Mouse (Mus musculus) liver, embryonic 13.5 days (tissue): ENCODE measurements around the gene Gm10300. TPM values are rescaled to one million over a fixed set of nuclear protein-coding genes. Genes with fewer than 3 reads are reported as not detected.

Source experiments
- ATAC-seq: fragments of 200-750 bp; cut with Nextera tagmentation; 2 replicates; pipeline ENCODE4 v1.8.0; 2017; ENCODE audit warnings: low read depth, mild to moderate bottlenecking, moderate number of reproducible peaks, moderate library complexity
- DNase-seq: peaks from one replicate; pipeline ENCODE4 v3.0.0; 2022
- H3K27ac ChIP-seq: fragments of 300-500 bp; sonication (generic); 2 replicates; pipeline ENCODE4 v1.5.1; 2015; ENCODE audit warnings: moderate library complexity, mild to moderate bottlenecking, inconsistent platforms
- H3K27me3 ChIP-seq: fragments of 300-500 bp; sonication (generic); 2 replicates; pipeline ENCODE4 v1.6.1; 2015; ENCODE audit warnings: mild to moderate bottlenecking, inconsistent platforms
- H3K36me3 ChIP-seq: fragments of 300-500 bp; sonication (generic); 2 replicates; pipeline ENCODE4 v1.6.1; 2015; ENCODE audit warnings: mild to moderate bottlenecking, inconsistent platforms
- H3K4me1 ChIP-seq: fragments of 300-500 bp; sonication (generic); replicated peaks from 2 replicates; pipeline ENCODE4 v1.6.1; 2015; ENCODE audit warnings: inconsistent platforms
- H3K4me2 ChIP-seq: fragments of 300-500 bp; sonication (generic); 2 replicates; pipeline ENCODE4 v1.6.1; 2015; ENCODE audit warnings: inconsistent platforms, mild to moderate bottlenecking, moderate library complexity
- H3K4me3 ChIP-seq: fragments of 300-500 bp; sonication (generic); replicated peaks from 2 replicates; pipeline ENCODE4 v1.5.1; 2015; ENCODE audit warnings: mild to moderate bottlenecking, inconsistent platforms
- H3K9ac ChIP-seq: fragments of 300-500 bp; sonication (generic); 2 replicates; pipeline ENCODE4 v1.6.1; 2015; ENCODE audit warnings: mild to moderate bottlenecking, inconsistent platforms
- H3K9me3 ChIP-seq: fragments of 300-500 bp; sonication (generic); replicated peaks from 2 replicates; pipeline ENCODE4 v1.6.1; 2016; ENCODE audit warnings: inconsistent platforms
- WGBS: fragments of 180-500 bp; shearing (Covaris S2); methylation state at CpG from one replicate; pipeline ENCODE4 v1.1.7; 2015; ENCODE audit not compliant: insufficient replicate concordance; 5-methylcytosine and 5-hydroxymethylcytosine counted together
- polyA plus RNA-seq: library from polyadenylated mRNA; unstranded; fragments of >200 nt; fragmentation: Nextera tagmentation; extraction: Ambion mirVana; gene quantifications from 2 replicates; pipeline ENCODE4 v1.2.1, GENCODE M21; 2015

Gm10300 gene
- polyA plus RNA-seq, 1 experiment from 2014 or later: 0.39 TPM

DNA sequence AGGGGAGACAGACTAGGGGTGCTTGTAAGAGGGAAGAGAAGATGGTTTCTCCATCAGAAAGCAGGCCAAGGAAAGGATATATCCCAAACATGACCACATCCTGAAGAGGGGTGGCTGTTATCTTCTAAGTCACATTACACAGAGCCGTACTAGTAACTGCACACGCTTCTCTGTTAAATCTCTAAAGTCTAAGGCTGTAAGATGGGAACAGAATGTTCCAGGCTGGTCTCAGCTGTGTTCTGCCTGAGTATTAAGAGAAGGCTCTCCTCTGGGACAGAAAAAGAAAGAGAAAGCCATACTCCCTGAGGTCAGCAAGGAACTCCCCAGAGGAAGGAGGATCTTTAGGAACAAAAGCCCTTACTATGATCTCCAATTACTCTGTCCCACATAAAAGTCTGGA is 35.7 kb upstream of the Gm10300 start:
- WGBS: 48% methylated on average over 2 of the region's 2 CpGs
- ATAC-seq (no peak), DNase-seq (no peak)
- H3K36me3 ChIP-seq: peaks cover 32% of the 10 kb centered on the region
- peak overlapping the region; percentile 36; the same call in 1 of the 2 replicates for H3K9ac ChIP-seq
- H3K4me1 ChIP-seq: peaks cover 88% of the 10 kb centered on the region
- no peaks in the 10 kb centered on the region for H3K9me3 ChIP-seq
- H3K27me3 ChIP-seq: no peaks in the 10 kb centered on the region
- H3K27ac ChIP-seq: peak overlapping the region; percentile 83
- H3K4me2 ChIP-seq: no peak overlapping the region
- H3K4me3 ChIP-seq: no peak overlapping the region

DNA sequence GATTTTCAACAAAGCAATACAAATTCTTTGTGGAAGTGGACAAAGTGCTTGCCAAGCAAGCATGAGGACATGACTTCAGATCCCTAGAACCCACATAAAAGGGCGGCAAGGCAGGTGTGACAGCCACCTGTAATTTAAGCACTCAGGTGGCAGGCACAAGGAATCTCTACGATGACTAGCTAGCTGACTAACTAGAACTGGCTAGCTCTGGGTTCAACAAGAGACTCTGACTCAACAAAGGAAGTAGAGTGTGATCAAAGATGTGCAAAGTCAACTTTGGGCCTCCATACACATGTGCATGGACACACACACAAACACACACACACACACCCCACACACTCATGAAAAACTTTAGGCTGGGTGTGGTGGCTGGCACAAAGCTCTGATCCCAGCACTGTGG is 35.0 kb upstream of the Gm10300 start:
- no peaks in the 10 kb centered on the region for H3K9me3 ChIP-seq
- 54% methylated on average over 2 of the region's 2 CpGs for WGBS
- H3K9ac ChIP-seq: peak overlapping the region; percentile 36
- H3K36me3 ChIP-seq: peaks cover 34% of the 10 kb centered on the region
- ATAC-seq (peak; percentile 47), DNase-seq (no peak)
- H3K4me1 ChIP-seq: peaks cover 91% of the 10 kb centered on the region
- peak overlapping the region; percentile 50 for H3K4me2 ChIP-seq
- peak overlapping the region; percentile 83 for H3K27ac ChIP-seq
- peak overlapping the region; percentile 28; the same call in 1 of the 2 replicates for H3K4me3 ChIP-seq
- no peaks in the 10 kb centered on the region for H3K27me3 ChIP-seq

DNA sequence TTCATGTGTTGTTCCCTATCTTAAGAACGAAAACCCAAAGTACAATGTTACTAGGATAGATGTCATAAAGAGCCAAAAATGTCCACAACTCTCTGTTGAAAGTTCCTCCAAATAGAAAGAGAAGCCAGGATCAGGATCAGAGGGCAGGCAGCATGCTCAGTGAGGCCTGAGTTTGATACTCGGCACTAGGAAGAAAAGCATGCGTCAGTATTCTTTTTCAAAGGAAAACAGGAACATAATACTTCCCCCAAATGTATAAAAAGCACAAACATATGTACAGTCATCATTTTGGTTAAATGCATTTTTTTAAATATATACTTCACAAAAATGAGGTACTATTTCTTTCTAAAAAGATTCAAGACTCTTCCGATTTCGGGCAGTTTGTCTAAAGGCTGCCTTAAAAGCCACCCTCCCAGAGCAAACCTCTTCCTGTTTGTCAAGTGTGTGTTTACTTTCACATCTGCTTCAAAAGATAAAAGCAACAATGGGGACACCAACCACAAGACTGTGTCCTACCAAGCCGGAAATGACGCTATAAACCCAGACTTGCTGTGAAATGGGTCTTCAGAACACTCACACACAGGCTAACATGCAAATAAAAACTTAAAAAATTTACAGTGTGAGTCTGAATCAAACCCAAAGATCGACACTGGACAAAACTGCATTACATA is 34.4 kb upstream of the Gm10300 start:
- H3K9ac ChIP-seq: peak overlapping the region; percentile 36
- H3K4me1 ChIP-seq: peaks cover 96% of the 10 kb centered on the region
- peak overlapping the region; percentile 83 for H3K27ac ChIP-seq
- H3K27me3 ChIP-seq: no peaks in the 10 kb centered on the region
- H3K36me3 ChIP-seq: peaks cover 36% of the 10 kb centered on the region
- 20% methylated on average over 8 of the region's 8 CpGs for WGBS
- peak overlapping the region; percentile 28; the same call in 1 of the 2 replicates for H3K4me3 ChIP-seq
- H3K4me2 ChIP-seq: peak overlapping the region; percentile 50
- DNase-seq: peak; percentile 51
- ATAC-seq: peak; percentile 76
- no peaks in the 10 kb centered on the region for H3K9me3 ChIP-seq

DNA sequence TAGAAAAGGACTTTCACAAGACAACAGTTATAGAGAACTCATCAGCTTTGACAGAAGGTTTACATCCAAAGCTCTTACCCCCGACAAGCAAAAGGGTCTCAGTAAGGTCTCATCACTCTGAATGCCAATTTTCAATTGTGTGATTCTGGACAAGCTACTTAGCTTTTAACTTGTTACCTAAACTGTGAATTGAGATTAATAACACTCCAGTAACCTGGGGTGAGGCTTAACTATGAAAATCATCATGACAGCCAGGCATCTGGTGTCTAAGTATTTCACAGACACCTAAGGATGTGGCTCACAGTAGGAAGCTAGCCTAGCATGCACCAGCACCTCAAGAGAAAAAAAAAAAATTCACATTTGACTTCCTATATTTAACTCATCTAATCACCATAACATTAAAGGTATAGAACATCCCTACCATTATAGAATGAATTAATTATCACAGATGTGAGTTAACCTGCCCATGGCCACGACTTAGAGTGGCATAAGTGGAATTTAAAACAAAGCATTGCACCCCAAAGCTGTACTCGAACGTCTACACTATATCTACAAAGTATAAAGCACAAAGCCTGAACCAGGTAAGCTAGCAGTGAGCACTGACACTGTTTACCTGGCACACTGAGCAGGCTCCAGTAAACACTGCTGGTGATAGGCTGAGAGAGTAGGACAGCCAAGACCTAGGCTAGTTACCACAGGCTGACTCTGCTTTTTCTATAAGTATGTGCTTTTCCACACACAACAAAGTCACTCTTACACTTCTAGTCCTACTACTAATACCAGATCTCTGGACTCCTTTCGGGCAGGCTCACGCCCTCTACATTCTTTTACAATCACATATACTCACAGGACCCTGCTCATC is 32.8 kb upstream of the Gm10300 start:
- H3K27ac ChIP-seq: peak overlapping the region; percentile 83
- ATAC-seq: peak; percentile 69
- peaks cover 35% of the 10 kb centered on the region for H3K36me3 ChIP-seq
- H3K4me2 ChIP-seq: peak overlapping the region; percentile 50; the same call in 1 of the 2 replicates
- peaks cover 96% of the 10 kb centered on the region for H3K4me1 ChIP-seq
- no peaks in the 10 kb centered on the region for H3K9me3 ChIP-seq
- no peaks in the 10 kb centered on the region for H3K27me3 ChIP-seq
- no peak for DNase-seq
- H3K4me3 ChIP-seq: 0 out of 2 replicates have a peak overlapping the region, but pooled peaks have one; percentile 0
- H3K9ac ChIP-seq: peak overlapping the region; percentile 46; the same call in 1 of the 2 replicates
- WGBS: 70% methylated on average over 6 of the region's 6 CpGs

DNA sequence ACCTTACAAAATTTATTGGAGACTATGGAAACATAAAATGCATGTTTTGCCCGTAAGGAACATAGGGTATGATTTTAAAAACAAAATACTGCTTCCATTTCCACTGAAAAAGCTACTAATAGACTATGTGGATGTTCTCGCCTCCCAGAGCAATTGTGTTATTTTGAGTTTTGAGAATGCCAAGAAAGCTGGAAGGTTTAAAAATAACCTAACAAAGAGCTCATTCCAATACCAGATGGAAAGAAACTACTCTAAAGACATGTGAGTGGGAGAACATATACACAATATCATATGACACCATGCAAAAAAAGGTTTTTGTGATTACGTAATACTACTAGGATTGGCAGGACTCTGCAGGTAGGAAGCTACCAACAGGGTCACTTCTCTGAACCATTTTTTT is 30.8 kb upstream of the Gm10300 start:
- Histone ChIP-seq H3K9ac (no peak overlapping the region), H3K4me1 (peaks cover 95% of the 10 kb centered on the region), H3K4me3 (no peak overlapping the region), H3K27me3 (no peaks in the 10 kb centered on the region), H3K36me3 (peaks cover 29% of the 10 kb centered on the region), H3K9me3 (no peaks in the 10 kb centered on the region), H3K4me2 (no peak overlapping the region), H3K27ac (no peak overlapping the region)
- DNase-seq: no peak
- no peak for ATAC-seq
- WGBS: 87% methylated on average over 3 of the region's 3 CpGs

DNA sequence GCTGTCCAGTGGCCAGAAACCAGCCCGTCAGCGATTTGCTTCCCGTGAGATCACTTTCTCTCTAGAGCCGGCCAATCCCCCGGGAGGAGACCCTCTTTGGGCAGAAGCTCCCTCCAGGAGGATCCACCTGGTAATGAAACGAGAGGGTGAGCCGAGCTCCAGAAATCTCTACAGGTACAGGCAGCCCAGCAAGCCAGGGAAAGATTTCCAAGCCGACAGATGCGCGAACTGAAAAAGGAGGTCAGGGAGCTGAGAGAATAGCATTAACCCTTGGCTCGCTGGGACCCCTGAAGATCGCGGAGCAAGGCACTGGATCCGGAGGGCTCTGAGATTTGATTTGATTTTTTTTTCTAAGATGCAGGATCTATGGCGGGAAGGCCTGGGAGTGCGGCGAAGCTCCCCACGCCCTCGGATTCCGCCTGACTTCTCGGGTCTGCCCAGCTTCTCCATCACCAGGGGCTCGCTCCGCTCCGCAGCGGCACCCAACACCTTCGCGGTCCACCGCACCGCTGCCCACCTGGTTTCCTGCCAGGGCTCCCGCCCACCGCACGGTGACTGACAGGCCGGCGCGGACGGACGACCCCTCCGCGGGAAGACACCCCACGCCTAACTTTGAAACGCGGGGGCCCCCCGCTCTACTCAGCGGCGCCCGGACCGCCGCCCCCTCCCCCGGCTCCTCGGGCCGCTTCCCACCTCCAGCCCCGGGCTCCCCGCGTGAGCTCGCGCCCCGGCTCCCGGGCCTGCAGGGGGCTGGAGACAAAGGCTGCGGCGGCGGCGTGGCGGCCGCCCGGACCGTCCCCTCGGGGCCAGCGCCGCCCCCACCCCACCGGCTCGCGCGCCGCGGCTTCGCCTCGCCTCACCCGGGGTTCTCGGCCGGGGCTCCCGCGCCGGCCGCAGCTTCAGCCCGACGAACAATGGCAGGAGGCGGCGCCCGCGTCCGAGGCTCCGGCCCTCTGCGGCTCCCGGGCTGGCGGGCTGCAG is 26.2 kb upstream of the Gm10300 start:
- Histone ChIP-seq H3K9me3 (no peaks in the 10 kb centered on the region), H3K27me3 (no peaks in the 10 kb centered on the region), H3K9ac (peak overlapping the region; percentile 94), H3K36me3 (peaks cover 34% of the 10 kb centered on the region), H3K4me1 (peaks cover 87% of the 10 kb centered on the region), H3K4me2 (peak overlapping the region; percentile 100), H3K4me3 (peak overlapping the region; percentile 82), H3K27ac (peak overlapping the region; percentile 72)
- 4% methylated on average over 75 of the region's 95 CpGs for WGBS
- DNase-seq (no peak), ATAC-seq (no peak)

DNA sequence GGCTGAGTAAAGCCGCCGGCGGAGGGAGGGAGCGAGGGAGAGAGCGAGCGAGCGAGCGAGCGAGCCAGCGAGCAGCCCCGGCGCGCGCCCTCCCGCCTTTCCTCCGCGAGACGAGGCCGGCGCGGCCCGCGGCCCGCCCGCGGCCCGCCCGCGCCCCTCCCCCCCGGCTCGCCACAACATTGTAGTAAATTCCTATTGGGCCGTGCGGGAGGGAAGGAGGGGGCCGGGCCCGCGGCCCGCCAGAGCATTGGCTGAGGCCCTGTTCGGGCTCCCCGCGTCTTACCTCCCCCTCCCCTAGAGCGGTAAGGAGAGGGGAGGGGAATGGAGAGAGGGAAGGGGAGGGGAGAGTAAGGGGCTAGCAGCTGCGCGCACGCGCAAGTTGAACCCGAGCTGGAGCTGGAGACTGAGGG is 25.5 kb upstream of the Gm10300 start:
- Histone ChIP-seq H3K4me2 (peak overlapping the region; percentile 100), H3K9me3 (no peaks in the 10 kb centered on the region), H3K27ac (peak overlapping the region; percentile 72), H3K36me3 (peaks cover 37% of the 10 kb centered on the region), H3K27me3 (no peaks in the 10 kb centered on the region), H3K9ac (peak overlapping the region; percentile 94), H3K4me1 (peaks cover 84% of the 10 kb centered on the region), H3K4me3 (peak overlapping the region; percentile 82)
- DNase-seq (peak; percentile 76), ATAC-seq (peak; percentile 95)
- under 1% methylated on average over 34 of the region's 46 CpGs for WGBS

DNA sequence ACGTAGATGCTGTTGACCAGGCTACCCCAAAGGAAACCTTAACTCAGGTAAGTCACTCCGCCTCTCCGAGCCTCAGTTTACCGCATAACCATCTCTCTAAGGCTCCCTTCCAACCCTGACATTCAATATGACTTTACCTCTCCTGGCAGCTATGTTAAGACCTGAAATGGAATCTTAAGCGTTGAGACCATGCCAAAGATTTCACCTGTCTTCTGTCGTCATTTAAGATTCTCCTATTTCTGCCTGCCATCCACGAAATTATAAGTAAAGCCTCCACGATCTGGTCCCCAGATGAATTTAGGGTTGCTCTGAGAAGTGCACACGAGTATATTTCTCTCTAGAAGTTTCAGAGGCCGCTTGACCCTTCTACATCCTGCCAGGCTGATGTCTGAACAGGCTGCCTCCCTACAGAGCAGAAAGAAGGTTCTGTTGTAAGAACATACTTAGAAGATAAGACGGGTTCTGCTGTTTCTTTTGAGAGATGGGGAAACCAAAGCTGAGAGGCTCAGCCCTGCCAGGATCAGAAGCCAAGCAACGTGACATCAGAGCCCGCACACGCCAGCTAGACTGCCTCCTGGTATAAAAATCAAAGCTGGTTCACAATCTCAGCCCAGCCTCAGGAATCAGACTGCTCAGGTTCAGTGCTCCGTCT is 24.8 kb upstream of the Gm10300 start:
- H3K36me3 ChIP-seq: peaks cover 37% of the 10 kb centered on the region
- WGBS: 10% methylated on average over 14 of the region's 15 CpGs
- H3K9me3 ChIP-seq: no peaks in the 10 kb centered on the region
- peak overlapping the region; percentile 74 for H3K27ac ChIP-seq
- ATAC-seq (no peak), DNase-seq (no peak)
- H3K9ac ChIP-seq: peak overlapping the region; percentile 94
- H3K4me3 ChIP-seq: peak overlapping the region; percentile 82
- peak overlapping the region; percentile 100 for H3K4me2 ChIP-seq
- H3K4me1 ChIP-seq: peaks cover 78% of the 10 kb centered on the region
- no peaks in the 10 kb centered on the region for H3K27me3 ChIP-seq

DNA sequence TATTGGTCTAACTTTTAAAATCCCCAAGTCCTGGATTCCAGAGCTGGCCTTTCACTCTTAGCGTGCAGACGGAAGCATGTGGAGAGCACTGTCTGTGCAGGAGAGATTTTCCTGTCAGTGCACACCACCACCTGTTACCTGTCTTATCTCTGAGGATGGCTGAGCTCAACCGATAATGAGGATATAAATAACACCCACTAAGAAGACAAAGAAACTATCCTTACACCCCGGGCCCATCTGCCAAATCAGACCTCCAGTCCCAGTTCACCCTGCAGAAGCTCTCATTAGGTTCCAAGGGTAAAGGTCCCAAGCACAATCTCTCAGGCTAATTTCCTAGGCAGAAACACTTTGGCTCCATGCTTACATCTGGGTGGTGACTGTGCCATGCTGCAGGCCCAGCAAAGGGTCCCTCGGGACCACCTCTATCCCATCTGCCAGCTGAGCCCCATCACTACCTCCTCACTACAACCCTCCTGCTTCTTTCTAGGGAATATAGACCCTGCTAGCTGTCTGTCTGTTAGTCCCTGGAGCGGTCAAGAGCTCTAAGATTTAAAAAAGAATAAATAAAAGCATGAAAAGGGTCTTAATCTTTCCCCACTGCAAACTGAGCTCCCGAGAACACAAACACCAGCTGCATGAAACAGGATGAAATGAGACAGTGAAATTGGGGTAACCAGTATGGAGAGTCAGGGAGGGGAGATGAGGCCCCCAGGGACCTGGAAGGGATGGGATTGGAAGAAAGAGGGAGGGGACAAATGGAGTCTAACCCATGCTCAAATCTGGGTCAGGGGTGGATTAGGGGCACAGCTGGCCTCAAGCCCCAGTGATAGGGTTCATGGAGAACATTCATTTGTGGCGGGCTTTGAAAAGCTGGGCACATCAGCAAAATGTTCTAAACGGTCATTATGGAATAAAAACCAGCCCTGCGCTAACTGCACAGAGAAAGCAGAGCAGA is 22.9 kb upstream of the Gm10300 start:
- peak overlapping the region; percentile 5; the same call in 1 of the 2 replicates for H3K4me2 ChIP-seq
- peaks cover 81% of the 10 kb centered on the region for H3K4me1 ChIP-seq
- ATAC-seq: no peak
- H3K36me3 ChIP-seq: peaks cover 42% of the 10 kb centered on the region
- H3K9me3 ChIP-seq: no peaks in the 10 kb centered on the region
- H3K27ac ChIP-seq: peak overlapping the region; percentile 34; the same call in 1 of the 2 replicates
- DNase-seq: no peak
- 66% methylated on average over 10 of the region's 10 CpGs for WGBS
- H3K4me3 ChIP-seq: no peak overlapping the region
- H3K27me3 ChIP-seq: no peaks in the 10 kb centered on the region
- H3K9ac ChIP-seq: 0 out of 2 replicates have a peak overlapping the region, but pooled peaks have one; percentile 17
